Comparison of ENCODE assay signal across 1 mouse cellular context in genomic region chr8:4252116-4252760, GRCm38 (mm10).
TF ChIP-seq lines count a peak whose summit lies in the region.

No protein-coding gene starts in this region.

TF ChIP-seq in ES-E14, 5 proteins besides CTCF, POLR2A, EP300 and RAD21 (continued from another document):
- TF ChIP-seq CHD2 (IDR thresholded peaks at IDR 0.05; ENCODE audit: low read depth, low read length), result no peak
